Mouse (Mus musculus): Measurements from ENCODE around the gene Itga8. TPM values are rescaled to one million over a fixed set of nuclear protein-coding genes. Genes with fewer than 3 reads are reported as not detected.

Gene Itga8
- 0.77 TPM for total RNA-seq (2023)

DNA sequence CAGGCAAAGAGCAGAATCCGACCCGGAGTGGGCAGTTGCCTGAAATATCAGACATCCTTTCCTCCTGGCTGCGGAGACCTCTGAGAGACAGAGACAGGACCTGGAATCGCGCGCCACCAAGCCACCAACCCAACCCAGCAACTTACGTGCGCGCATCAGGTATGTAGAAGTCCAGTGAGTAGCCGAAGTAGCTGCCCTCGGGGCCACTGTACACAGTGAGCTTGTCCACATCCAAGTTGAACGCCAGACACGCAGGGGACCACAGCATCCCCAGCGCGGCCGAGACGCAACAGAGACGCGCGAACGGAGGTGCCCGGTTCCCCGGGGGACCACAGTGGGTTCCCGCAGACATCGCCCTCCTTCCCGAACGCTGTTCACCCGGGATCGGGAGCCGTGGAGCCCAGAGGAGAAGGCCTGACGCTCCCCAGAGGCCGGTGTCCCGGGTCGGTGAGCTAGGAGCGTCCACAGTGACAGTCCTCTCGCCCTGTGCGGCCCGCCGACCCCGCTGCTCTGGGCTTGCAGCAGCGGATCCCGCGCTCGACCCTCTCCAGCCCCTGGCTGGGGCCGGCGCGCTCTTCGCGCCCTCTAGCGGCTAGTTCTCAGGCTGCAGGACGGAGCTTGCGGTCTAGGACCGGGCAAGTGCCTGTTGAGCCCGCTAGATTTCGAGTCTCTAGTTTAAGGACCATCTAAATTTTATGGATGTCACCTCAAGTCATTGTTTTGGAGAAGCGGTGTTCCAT lies at the start of gene Itga8:
Gene Itga8, minus strand, starts transcription at position 492 of the 740 bp plus-strand sequence.

Other genes with a start within 250 kb of the Itga8 start
- gene Mindy3, start 117.5 kb upstream of the Itga8 start, total RNA-seq (2023) = 83.0 TPM